Mouse (Mus musculus) bone marrow, adult 2 months (tissue): Measurements from ENCODE around the gene Olfr605.
"Not testable (repeated sequence)": the region's sequence is repeated elsewhere in the genome, so short reads cannot be mapped to it uniquely, and the experiment has no call there.

ENCODE experiments used
- CTCF ChIP-seq: fragments of 200-500 bp; IDR thresholded peaks from 2 replicates; pipeline ENCODE4 v1.5.1; 2011; ENCODE audit warnings: low read length, control low read depth; ENCODE audit not compliant: control insufficient read depth, insufficient read depth
- POLR2A ChIP-seq: fragments of 200-500 bp; IDR thresholded peaks from 2 replicates; pipeline ENCODE4 v1.6.1; 2011; ENCODE audit warnings: low read depth, mild to moderate bottlenecking, control low read depth, low read length, borderline replicate concordance; ENCODE audit not compliant: control insufficient read depth

DNA sequence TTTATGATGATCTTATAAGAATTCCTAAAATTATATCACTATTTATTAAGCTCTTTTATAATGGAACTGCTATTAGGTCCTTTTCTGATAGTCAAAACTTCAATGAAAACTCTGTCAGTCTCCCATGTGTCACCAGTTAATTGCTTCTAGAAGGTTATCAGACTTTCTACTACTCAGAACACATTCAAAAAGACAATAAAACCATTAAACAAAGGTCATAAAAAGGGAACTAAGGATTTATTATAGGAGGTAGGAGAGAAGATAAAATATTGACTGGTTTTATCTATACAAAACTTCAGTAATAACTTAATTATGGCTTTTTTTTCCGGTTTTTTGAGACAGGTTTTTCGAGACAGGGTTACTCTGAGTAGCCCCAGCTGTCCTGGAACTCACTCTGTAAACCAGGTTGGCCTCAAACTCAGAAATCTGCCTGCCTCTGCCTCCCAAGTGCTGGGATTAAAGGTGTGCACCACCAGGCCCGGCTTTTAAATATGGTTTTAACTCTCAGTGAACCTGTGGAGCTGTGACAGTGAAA is 38.7 kb downstream of the Olfr605 start:
- not testable (repeated sequence) for TF ChIP-seq CTCF, POLR2A
